Mouse (Mus musculus) limb, embryonic 15.5 days (tissue): Measurements from ENCODE around the gene Tspan1. TPM values are rescaled to one million over a fixed set of nuclear protein-coding genes. Genes with fewer than 3 reads are reported as not detected.
A peak's percentile ranks its signal among the peaks of the same experiment; 100 is the strongest.

Experiments
- ATAC-seq: fragments of 200-750 bp; cut with Nextera tagmentation; 2 replicates; pipeline ENCODE4 v1.8.0; 2017; ENCODE audit warnings: low read depth, moderate TSS enrichment; ENCODE audit not compliant: insufficient number of reproducible peaks, low FRiP score, low TSS enrichment
- H3K27ac ChIP-seq: fragments of 300-500 bp; sonication (generic); 2 replicates; pipeline ENCODE4 v1.5.1; 2015; ENCODE audit warnings: moderate library complexity, mild to moderate bottlenecking, inconsistent platforms
- H3K27me3 ChIP-seq: fragments of 300-500 bp; sonication (generic); 2 replicates; pipeline ENCODE4 v1.6.1; 2015; ENCODE audit warnings: inconsistent platforms
- H3K36me3 ChIP-seq: fragments of 300-500 bp; sonication (generic); 2 replicates; pipeline ENCODE4 v1.6.1; 2015; ENCODE audit warnings: inconsistent platforms
- H3K4me1 ChIP-seq: fragments of 300-500 bp; sonication (generic); 2 replicates; pipeline ENCODE4 v1.6.1; 2015; ENCODE audit warnings: inconsistent platforms
- H3K4me2 ChIP-seq: fragments of 300-500 bp; sonication (generic); 2 replicates; pipeline ENCODE4 v1.6.1; 2015; ENCODE audit warnings: mild to moderate bottlenecking, inconsistent platforms
- H3K4me3 ChIP-seq: fragments of 300-500 bp; sonication (generic); 2 replicates; pipeline ENCODE4 v1.5.1; 2015; ENCODE audit warnings: mild to moderate bottlenecking, inconsistent platforms
- H3K9ac ChIP-seq: fragments of 300-500 bp; sonication (generic); 2 replicates; pipeline ENCODE4 v1.6.1; 2015; ENCODE audit warnings: inconsistent platforms
- H3K9me3 ChIP-seq: fragments of 300-500 bp; sonication (generic); 2 replicates; pipeline ENCODE4 v1.6.1; 2016; ENCODE audit warnings: inconsistent platforms
- WGBS: fragments of 180-500 bp; shearing (Covaris S2); methylation state at CpG from one replicate; pipeline ENCODE4 v1.1.7; 2015; 5-methylcytosine and 5-hydroxymethylcytosine counted together
- polyA plus RNA-seq: library from polyadenylated mRNA; unstranded; fragments of >200 nt; fragmentation: Nextera tagmentation; extraction: Ambion mirVana; gene quantifications from 2 replicates; pipeline ENCODE4 v1.2.1, GENCODE M21; 2015

Tspan1 gene
- polyA plus RNA-seq, result 0.12 TPM in 1 of 2 replicates, not detected in the other

GRCm38 (mm10) chr4:116167404-116167803 lies at the start of gene Tspan1:
Tspan1 (minus strand) TSS chr4:116167601.
- Histone ChIP-seq H3K27me3 (no peaks in the 10 kb centered on the region), H3K4me3 (no peak within 1 kb of the TSS), H3K9me3 (no peaks in the 10 kb centered on the region), H3K36me3 (no peaks in the 10 kb centered on the region), H3K4me1 (peaks cover 9% of the 10 kb centered on the region), H3K4me2 (no peak within 1 kb of the TSS), H3K27ac (no peak within 1 kb of the TSS), H3K9ac (no peak within 1 kb of the TSS)
- no peak for ATAC-seq
- 13% methylated on average over 7 of the region's 7 CpGs for WGBS

DNA sequence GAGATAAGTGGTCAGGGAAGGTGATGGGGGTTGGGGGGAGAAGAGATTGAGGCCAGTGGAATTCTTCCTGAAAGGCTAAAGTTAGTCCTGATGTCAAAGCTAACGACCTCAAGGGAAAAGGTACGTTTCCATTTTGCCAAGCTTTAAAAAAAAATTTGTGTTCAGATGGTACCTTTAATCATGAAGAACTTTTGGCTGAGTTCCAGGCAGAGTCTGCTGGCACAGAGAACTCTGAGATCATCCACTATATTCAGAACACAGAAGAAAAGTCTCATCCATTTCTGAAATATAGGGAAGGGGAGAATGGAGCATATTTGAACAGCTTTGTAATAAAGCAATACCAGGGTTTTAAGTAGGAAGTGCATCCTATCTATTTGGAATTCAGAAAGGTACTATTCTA lies 49.6 kb upstream of the Tspan1 start:
- H3K9ac ChIP-seq, result no peak overlapping the region
- no peak overlapping the region for H3K4me3 ChIP-seq
- WGBS, result 26% methylated on average over 2 of the region's 2 CpGs
- ATAC-seq, result no peak
- H3K27ac ChIP-seq, result no peak overlapping the region
- H3K4me2 ChIP-seq, result no peak overlapping the region
- H3K4me1 ChIP-seq, result 0 out of 2 replicates have a peak, but pooled peaks cover 5% of the 10 kb centered on the region
- no peaks in the 10 kb centered on the region for H3K27me3 ChIP-seq
- no peaks in the 10 kb centered on the region for H3K9me3 ChIP-seq
- no peaks in the 10 kb centered on the region for H3K36me3 ChIP-seq

- Histone ChIP-seq H3K9me3 (no peaks in the 10 kb centered on the region), H3K27me3 (no peaks in the 10 kb centered on the region), H3K9ac (no peak overlapping the region), H3K4me3 (no peak overlapping the region), H3K4me1 (0 out of 2 replicates have a peak, but pooled peaks cover 5% of the 10 kb centered on the region), H3K27ac (no peak overlapping the region), H3K4me2 (no peak overlapping the region), H3K36me3 (no peaks in the 10 kb centered on the region)
- ATAC-seq, result no peak
- 92% methylated on average over 2 of the region's 2 CpGs for WGBS
Observed at GRCm38 (mm10) chr4:116215895-116216605, 48.6 kb upstream of the Tspan1 start.

GRCm38 (mm10) chr4:116208891-116209290 lies 41.5 kb upstream of the Tspan1 start:
- Histone ChIP-seq H3K4me3 (no peak overlapping the region), H3K27ac (no peak overlapping the region), H3K9ac (no peak overlapping the region), H3K4me2 (no peak overlapping the region), H3K4me1 (no peaks in the 10 kb centered on the region), H3K9me3 (no peaks in the 10 kb centered on the region), H3K36me3 (no peaks in the 10 kb centered on the region), H3K27me3 (no peaks in the 10 kb centered on the region)
- no peak for ATAC-seq
- WGBS, result 87% methylated on average over 1 of the region's 1 CpGs

- H3K4me1 ChIP-seq, result no peaks in the 10 kb centered on the region
- H3K36me3 ChIP-seq, result no peaks in the 10 kb centered on the region
- 60% methylated on average over 4 of the region's 4 CpGs for WGBS
- no peaks in the 10 kb centered on the region for H3K9me3 ChIP-seq
- H3K27ac ChIP-seq, result no peak overlapping the region
- no peak overlapping the region for H3K4me3 ChIP-seq
- no peaks in the 10 kb centered on the region for H3K27me3 ChIP-seq
- no peak for ATAC-seq
- H3K4me2 ChIP-seq, result no peak overlapping the region
- H3K9ac ChIP-seq, result no peak overlapping the region
Observed at GRCm38 (mm10) chr4:116206531-116206930, 39.1 kb upstream of the Tspan1 start.

- Histone ChIP-seq H3K27ac (no peak overlapping the region), H3K36me3 (no peaks in the 10 kb centered on the region), H3K4me2 (no peak overlapping the region), H3K9me3 (no peaks in the 10 kb centered on the region), H3K27me3 (no peaks in the 10 kb centered on the region), H3K4me3 (no peak overlapping the region), H3K9ac (no peak overlapping the region), H3K4me1 (no peaks in the 10 kb centered on the region)
- ATAC-seq, result no peak
- WGBS, result 59% methylated on average over 3 of the region's 3 CpGs
Observed at GRCm38 (mm10) chr4:116204422-116204821, 37.0 kb upstream of the Tspan1 start.

DNA sequence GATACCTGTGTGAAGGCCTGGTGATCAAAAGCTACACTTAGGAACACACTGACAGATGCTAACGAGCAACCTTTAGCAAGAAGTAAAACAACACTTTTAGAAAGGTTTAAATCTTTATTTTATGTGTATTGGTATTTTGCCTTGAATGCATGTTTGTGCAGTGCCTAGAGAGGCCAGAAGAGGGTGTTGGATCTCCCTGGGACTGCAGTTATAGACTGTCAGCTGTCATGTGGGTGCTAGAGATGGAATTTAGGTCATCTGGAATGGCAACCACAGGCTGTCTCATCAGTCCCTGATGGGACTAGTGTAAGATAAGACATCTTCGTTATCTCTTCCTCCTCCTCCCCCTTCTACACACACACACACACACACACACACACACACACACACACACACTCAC lies 31.0 kb upstream of the Tspan1 start:
- Histone ChIP-seq H3K4me2 (no peak overlapping the region), H3K27me3 (no peaks in the 10 kb centered on the region), H3K4me1 (no peaks in the 10 kb centered on the region), H3K9ac (no peak overlapping the region), H3K9me3 (no peaks in the 10 kb centered on the region), H3K36me3 (no peaks in the 10 kb centered on the region), H3K27ac (no peak overlapping the region), H3K4me3 (no peak overlapping the region)
- WGBS, result 76% methylated on average over 2 of the region's 2 CpGs
- no peak for ATAC-seq

DNA sequence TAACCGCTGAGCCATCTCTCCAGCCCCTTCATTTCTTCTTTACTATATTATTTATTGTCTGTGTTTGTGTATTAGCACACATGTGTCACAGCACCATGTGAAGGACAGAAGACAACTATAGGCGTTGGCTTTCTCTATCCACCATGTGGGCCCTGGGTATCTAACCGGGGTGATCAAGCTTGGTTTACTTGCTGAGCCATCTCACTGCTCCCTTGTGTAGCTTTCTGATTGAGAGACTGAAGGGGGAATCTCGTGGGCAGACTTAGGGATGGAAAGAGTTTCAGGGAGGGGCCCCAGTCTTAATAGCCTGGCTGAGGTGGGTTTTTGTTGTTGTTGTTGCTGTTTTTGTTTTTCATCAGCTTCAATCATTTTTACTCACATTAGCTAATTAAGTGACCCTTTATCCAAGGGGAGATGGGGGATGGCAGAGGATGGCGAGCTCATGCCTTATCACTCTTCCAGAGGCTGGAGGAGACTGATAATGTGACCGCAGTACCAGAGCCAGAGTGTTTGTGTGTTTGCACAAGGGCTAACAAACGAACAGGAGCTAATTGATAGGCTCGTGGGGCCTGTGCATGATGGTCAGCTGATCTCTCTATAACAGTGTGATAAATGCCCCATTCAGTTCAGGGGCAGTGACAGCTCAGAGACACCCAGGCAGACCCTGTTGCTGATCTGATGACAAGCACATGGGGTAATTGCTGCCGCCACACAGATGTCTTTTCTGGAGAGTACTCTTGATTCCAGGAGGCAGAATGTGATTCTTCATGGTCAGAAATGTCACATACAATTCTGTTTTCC lies 26.4 kb upstream of the Tspan1 start:
- WGBS, result 65% methylated on average over 9 of the region's 9 CpGs
- Histone ChIP-seq H3K4me1 (no peaks in the 10 kb centered on the region), H3K4me3 (no peak overlapping the region), H3K4me2 (no peak overlapping the region), H3K9ac (no peak overlapping the region), H3K36me3 (no peaks in the 10 kb centered on the region), H3K9me3 (no peaks in the 10 kb centered on the region), H3K27me3 (no peaks in the 10 kb centered on the region), H3K27ac (no peak overlapping the region)
- no peak for ATAC-seq

DNA sequence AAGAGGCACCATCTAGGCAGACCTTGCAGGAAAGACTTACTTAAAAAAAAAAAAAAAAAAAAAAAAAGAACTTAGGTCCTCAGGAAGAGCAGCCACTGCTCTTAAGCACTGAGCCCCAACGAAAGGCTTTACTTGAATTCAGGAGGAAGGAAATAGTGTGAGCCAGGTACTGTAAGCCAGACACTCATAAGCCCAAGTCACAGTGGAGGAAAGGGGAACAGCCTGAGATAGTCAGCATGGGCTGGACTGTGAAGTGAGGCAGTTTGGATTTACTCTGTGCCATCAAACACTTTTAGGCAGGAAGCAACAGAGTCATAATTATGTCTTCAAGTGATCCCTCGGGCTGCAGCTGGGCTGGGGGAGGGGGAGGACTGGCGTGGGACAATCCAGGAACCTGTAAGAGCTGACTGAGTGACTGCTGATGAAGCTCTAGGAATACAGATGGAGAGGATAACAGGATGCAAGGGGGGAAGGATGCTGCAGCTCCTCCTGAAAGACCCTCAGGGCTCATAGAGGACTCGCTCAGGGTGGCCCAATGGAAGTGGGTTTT lies 25.0 kb upstream of the Tspan1 start:
- no peak overlapping the region for H3K4me2 ChIP-seq
- H3K27me3 ChIP-seq, result no peaks in the 10 kb centered on the region
- no peaks in the 10 kb centered on the region for H3K9me3 ChIP-seq
- 30% methylated on average over 4 of the region's 4 CpGs for WGBS
- H3K9ac ChIP-seq, result no peak overlapping the region
- H3K36me3 ChIP-seq, result no peaks in the 10 kb centered on the region
- no peak overlapping the region for H3K27ac ChIP-seq
- ATAC-seq, result no peak
- H3K4me1 ChIP-seq, result no peaks in the 10 kb centered on the region
- H3K4me3 ChIP-seq, result no peak overlapping the region

DNA sequence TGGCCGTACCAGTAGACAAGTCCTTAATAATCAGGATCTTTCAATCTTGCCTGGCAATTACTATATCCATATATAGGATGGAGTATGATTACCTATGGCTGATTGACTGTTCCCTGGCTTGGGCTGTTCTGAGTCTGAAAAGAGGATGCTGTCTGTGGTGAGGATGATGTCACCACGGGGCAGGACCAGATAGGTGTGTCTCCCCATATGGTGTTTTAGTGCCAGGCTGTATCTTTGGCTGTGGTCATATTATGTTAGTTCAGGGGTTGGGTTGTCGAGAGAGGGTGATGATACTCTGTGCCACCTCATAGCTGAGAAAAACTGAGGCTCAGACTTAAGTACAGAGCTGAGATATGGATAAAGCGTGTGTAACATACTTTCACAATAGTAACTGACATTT lies 17.7 kb upstream of the Tspan1 start:
- no peaks in the 10 kb centered on the region for H3K27me3 ChIP-seq
- no peaks in the 10 kb centered on the region for H3K9me3 ChIP-seq
- H3K27ac ChIP-seq, result no peak overlapping the region
- no peak overlapping the region for H3K4me3 ChIP-seq
- no peak overlapping the region for H3K9ac ChIP-seq
- H3K36me3 ChIP-seq, result no peaks in the 10 kb centered on the region
- peaks cover 5% of the 10 kb centered on the region; the same call in 1 of the 2 replicates for H3K4me1 ChIP-seq
- no peak overlapping the region for H3K4me2 ChIP-seq
- no peak for ATAC-seq
- 88% methylated on average over 4 of the region's 4 CpGs for WGBS

DNA sequence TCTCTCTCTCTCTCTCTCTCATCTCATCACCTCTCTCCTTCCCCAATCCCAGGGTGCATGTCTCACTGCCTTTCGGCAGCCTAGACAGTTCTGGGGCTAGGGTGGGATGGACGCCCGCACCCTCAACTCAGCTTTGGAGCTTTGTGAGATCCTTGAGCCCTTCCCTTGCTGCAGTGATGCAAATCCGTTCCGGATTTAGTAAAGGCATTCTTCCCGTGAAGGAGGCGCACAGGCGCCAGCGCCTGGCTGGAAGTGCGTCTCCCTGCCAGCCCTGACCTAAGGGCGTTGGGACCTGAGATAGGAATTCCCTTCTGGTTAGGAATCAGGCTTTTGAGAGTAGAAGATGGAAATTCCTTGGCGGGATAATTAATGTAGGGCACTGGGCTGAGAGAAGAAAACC lies 15.3 kb upstream of the Tspan1 start:
- 8% methylated on average over 12 of the region's 12 CpGs for WGBS
- Histone ChIP-seq H3K4me1 (peaks cover 5% of the 10 kb centered on the region; the same call in 1 of the 2 replicates), H3K9ac (no peak overlapping the region), H3K27me3 (no peaks in the 10 kb centered on the region), H3K27ac (no peak overlapping the region), H3K4me2 (0 out of 2 replicates have a peak overlapping the region, but pooled peaks have one; percentile 28), H3K9me3 (no peaks in the 10 kb centered on the region), H3K4me3 (peak overlapping the region; percentile 17), H3K36me3 (no peaks in the 10 kb centered on the region)
- ATAC-seq, result no peak

DNA sequence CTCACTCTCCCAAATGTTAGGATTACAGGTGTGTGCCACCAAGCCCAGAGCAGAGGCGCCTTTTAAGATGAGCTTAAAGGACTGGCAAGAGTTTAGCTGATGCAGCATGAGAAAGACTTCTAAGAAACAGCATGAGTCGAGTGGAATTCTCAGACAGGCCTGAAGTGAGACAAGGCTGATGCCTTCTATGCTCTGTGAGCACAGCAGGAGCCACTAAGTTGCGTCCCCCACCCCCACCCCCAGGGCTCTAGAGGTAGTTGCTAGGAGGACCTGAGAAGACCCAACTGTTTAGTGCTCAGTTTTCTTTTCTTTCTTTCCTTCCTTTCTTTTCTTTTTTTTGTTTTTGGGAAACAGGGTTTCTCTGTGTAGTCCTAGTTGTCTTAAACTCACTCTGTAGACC lies 14.7 kb upstream of the Tspan1 start:
- no peak for ATAC-seq
- H3K36me3 ChIP-seq, result no peaks in the 10 kb centered on the region
- no peak overlapping the region for H3K9ac ChIP-seq
- WGBS, result 49% methylated on average over 3 of the region's 3 CpGs
- H3K4me1 ChIP-seq, result peaks cover 9% of the 10 kb centered on the region; the same call in 1 of the 2 replicates
- no peaks in the 10 kb centered on the region for H3K9me3 ChIP-seq
- H3K4me3 ChIP-seq, result no peak overlapping the region
- H3K4me2 ChIP-seq, result no peak overlapping the region
- no peak overlapping the region for H3K27ac ChIP-seq
- no peaks in the 10 kb centered on the region for H3K27me3 ChIP-seq
